Mouse (Mus musculus) right cerebral cortex, postnatal 4 days (tissue): ENCODE measurements around the gene Gm20911.
"Not testable (repeated sequence)": the region's sequence is repeated elsewhere in the genome, so short reads cannot be mapped to it uniquely, and the experiment has no call there.

Experiments used
- DNase-seq: peaks from one replicate; pipeline ENCODE4 v3.0.0-alpha.2; 2022

Gm20911 gene

DNA sequence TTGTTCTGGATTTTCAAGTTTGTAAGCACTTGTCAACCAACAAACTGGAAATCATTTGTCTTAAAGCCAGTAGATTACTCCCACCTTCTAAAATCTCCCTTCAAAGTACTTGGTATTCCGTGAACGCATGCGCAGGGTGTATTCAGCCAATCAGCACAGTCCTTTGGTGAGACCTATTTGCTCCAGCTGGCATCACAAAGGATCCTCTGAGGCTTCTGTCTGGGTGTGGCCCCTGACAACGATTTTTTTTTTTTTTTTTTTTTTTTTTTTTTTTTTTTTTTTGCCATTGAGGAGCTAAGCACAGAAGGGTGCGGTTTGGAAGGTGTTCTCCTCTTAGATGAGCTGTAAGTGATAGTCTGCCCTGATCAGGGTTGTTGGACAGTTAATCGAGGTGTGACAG, at the start of gene Gm20911:
TSS of gene Gm20911 (plus strand) at position 301 of the 400 bp plus-strand sequence.
- not testable (repeated sequence) for DNase-seq
